Mouse (Mus musculus) spleen, embryonic (tissue): Measurements from ENCODE around the gene Cacna1f.

Experiments used
- CTCF ChIA-PET: fragments of 350-600 bp; sonication (Branson Sonifier 250); formaldehyde crosslinking; loops from one replicate; lab custom pipeline; 2022; lab: Charles Lee

Gene Cacna1f

DNA sequence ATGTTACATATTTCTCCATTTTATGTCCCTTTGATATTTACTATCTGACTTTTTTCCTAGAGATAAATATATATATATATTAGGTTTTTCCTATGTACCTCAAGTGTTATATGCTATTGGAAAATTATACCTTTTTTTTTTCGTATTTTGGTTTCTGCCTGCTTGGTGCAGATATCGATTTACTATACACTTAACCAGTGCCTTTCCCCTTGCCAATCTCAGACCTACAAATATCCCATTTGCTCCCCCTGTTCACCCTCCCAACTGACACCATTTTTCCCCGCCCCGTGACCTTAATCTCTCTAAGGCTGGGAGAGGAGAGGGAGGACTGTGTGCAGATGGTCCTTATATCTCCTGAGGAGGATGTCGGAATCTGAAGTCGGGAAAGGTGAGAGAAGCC is at the start of gene Cacna1f:
TSS of gene Cacna1f (plus strand) at position 301 of the 400 bp plus-strand sequence.
- CTCF ChIA-PET = interaction anchor here (0.6 kb wide), 1 partner anchor 423 kb away, joined by 4 read pairs; no protein-coding TSS in a partner anchor

DNA sequence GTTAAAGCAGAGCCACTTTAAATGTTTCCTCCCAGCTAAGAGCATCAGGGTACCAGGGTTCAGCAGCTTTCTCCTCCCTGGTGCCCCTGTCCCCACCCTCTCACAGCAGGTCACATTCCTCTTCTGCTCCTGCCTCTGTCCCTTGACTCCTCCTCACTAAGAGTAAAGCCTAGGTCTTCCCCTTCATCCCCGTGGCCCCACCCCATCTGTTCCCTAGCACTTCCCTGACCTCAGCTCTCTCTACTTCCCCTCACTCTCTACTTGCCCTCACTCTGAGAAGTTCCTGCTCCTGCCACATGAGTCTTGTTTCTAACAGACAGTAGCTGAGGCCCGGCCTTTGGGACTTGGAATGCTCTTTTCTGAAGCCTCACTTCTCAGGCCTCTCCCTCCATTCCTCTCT is 43.8 kb upstream of the Cacna1f start:
- CTCF ChIA-PET = no interaction called here

DNA sequence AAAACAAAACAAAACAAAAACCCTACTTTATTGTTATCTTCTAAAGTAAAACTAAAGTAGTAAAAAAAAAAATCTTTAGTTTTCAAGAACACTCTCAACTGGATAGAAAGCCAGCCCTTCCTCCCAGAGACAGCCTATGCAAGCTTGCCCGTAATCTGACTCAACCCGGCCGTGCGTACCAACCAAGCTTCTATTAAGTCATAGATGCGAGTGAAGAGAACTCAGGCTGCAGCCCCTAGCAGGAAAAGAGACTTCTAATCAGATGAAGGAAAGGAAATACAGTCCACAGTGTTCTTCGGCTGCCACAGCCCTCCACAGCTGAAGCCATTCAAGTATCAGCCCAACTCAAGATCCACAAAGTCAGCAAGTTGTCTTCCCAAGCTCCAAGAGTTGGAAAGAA is 40.5 kb upstream of the Cacna1f start:
- CTCF ChIA-PET = no interaction called here

DNA sequence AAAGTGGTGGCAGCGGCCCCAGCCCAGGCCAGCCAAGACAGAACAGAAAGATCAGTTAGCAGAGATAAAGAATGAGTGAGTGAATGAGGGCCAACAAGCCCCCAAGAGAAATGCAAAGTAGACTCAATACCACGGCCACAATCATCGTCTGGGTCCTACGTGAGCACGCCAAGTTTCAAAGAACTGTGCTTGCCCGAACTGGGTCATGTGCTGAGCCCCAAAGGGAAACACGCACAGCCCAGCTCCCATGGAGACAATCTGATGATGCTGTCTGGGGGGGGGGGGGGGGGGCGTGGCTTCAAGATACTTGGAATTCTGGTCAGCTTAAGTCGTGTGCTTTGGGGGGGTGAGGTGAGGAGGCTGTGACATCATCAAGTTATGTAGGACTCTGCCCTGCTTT is 39.4 kb upstream of the Cacna1f start:
- CTCF ChIA-PET = no interaction called here

DNA sequence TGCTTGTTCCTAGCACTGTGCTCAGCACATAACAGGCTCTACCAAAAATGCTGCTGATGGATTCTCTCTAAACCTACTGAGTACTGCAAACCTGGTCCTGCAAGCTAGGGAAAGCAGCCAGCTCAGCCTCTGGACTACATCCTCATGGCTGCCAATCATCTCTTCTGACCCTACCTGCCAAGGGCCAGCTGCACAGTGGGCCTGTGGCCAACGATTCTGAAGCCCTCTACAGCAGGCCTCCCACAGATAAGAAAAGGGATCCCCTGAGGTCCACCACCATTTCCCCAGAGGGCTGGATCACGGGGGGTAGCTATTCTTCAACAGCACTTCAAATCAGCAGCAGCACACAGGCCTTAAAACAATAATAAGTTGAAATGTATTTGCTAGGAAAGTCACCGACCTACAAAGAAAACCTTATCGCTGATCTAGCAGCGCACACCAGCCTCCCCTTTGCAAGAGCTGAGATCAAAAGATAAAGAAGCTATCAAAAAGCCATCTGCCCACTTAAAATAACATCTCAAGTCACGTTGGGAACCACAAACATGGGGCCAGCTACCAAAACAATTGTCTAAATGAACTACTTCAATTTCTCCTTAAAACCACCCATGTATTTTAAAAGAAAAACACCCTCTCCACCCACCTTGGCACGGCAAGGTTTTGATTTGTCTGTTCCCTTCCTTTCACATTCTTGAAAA is 36.3 kb upstream of the Cacna1f start:
- CTCF ChIA-PET = no interaction called here

DNA sequence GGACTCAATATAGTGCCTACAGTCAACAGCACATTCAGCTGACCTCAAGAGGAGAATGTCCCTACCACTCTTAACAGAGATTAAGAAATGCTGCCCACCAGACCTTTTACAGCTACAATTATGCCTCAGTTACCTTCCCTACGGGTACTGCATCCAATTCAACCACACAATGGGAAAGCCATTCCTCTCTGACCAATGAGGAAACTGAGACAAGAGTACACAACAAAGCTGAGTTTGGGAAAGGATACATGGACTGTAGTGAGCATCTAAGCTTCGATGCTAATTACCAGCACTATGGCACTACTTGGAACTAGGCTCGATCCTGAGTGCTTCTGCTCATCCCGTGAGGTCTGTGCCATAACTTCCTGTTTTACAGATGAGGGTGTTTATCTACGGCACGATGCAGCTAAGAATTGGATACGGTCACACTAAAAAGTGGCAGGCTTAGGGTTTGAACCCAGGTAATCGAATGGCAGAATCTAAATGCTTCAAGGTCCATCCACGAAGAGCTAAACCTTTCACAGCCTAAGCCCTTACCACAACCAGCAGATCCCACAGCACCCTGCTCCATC is 35.2 kb upstream of the Cacna1f start:
- CTCF ChIA-PET = no interaction called here

DNA sequence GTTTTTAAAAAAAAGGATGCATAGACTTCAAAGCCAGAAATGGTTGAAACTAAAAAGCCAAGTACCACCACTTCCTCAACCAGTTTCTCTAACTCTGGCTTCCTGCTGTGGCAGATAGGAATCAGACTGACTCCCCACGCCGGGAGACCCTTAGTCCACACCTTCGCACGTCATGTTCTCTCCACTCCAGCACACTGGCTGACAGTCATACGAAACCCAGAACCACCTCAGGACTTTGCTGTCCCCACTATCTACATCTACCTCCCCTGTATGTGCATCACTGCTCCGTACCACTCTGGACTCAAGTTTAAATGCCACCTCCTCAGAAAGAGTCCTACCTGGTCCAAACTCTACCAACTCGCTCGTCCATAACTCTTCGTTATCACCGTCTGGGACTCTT is 34.4 kb upstream of the Cacna1f start:
- CTCF ChIA-PET = no interaction called here

DNA sequence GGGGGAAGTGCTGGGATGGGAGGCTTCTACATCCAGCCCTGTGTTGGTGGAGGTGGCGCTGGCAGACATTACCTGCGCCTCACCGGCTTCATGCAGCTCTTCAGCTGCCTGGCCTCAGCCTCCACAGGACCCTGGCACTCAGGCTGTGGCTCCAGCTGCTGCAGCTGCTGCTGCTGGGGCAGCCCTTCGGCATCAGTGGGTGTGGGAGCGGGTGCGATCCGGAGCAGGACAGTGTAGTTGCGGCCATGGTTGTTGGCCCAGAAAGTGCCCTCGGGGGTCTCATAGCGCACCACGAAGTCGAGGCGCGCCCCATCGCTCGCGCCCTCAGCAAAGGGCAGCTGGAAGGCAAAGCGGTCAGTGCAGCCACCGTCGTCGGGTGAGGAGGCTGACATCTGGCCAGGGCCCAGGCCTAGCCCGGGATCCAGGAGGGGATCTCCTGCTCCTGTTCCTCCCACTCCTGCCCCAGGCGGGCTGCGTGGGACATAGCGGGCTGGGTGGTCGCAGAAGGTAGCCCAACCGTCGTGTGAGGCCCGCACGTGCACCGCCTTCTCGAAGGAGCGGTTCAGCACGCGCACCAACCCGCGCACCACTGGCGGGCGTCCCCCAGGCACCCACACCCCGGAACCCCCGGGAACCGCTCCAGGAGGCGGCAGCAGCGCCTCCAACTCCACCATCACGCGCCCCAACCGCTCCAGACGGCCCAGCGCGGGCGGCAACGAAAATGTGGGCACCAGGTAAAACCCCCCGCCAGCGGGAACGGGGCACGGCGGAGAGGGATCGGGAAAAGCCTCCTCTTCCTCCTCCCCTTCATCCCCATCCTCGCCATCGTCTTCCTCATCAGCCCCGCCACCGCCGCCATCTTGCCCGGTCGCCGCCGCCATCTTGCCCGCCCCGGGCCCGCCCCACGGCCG is 33.5 kb upstream of the Cacna1f start, which contains the start of gene Foxp3:
TSS of gene Foxp3 (plus strand) at position 469 of the 911 bp plus-strand sequence.
- CTCF ChIA-PET = no interaction called here

DNA sequence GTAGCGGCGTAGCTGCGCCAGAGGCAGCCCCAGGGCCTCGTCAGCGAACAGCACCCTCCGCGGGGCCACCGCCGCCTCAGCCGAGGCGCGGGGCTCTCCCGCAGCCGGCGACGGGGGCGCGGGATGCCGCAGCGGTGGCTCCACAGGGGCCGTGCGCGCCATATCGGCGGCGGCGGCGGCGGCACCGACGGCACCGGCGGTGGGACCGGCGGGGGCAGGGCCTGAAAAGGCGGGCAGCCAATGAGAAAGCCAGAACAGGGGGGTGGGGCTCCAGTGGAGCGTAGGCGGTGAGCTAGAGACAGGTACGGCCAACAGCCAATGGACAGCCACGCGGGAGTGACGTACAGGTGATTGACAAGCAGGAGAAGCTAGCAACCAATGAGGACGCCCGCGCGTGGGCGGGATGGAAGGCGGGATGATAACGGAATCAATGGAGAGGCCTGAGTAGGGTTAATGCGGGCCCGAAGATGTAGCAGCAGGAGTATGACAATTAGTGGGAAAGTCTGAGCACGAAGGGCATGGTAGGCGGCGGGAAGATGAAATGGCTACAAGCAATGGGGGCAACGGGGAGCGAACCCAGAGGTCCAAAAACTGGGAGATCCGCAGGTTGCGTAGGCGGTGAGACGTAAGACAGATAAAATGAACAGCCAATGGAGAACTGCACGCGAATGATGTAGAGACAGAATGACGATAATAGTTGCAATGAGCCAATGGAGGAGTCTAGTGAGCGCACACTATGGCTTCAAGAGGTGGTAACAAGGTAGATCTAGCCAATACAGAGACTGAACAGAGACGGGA is 32.6 kb upstream of the Cacna1f start, which contains the start of gene Ppp1r3f:
TSS of gene Ppp1r3f (minus strand) at position 197 of the 798 bp plus-strand sequence.
- CTCF ChIA-PET = no interaction called here

DNA sequence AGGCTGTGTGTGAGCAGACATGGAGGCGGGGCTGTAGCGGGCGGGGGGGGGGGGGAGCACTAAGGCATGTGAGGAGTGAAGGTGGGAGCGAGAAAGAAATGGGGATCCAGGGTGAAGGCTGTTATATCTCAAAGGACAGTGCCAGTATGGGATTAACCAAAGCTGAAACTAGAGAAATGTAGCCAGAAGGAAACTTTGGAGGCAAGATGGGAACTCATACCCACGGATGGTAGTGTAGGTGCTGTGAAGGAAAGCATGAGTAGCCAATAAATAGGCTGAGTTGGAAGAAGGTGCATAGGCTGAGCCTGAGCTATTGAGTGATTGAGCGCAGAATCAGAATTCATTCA is 32.0 kb upstream of the Cacna1f start:
- CTCF ChIA-PET = no interaction called here

DNA sequence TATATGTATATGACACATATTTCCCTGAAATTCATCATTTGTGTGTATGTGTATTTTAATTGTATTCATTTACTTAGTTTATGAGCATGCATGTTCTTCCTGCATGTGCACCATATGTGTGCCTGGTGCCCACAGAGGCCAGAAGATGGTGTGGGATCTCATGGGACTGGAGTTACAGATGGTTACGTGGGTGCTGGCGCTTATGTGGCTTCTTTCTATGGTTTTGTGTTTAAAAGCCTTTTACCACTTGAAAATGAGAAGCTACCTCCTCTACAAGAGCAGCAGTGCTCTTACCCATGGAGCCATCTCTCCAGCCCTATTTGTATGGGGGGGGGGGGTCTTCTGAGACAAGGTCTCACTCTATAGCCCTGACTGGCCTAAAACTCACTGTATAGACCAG is 25.7 kb upstream of the Cacna1f start:
- CTCF ChIA-PET = no interaction called here

DNA sequence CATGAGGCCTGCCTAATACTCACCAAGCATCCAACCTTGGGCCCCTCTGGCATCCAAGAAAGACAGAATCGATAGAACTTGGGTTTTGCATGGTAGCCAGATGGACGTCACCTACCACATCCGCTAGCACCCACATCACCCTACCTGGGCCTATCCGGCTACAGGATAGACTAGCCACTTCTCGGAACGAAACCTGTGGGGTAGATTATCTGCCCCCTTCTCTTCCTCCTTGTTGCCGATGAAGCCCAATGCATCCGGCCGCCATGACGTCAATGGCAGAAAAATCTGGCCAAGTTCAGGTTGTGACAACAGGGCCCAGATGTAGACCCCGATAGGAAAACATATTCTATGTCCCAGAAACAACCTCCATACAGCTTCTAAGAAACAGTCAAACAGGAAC is 23.0 kb upstream of the Cacna1f start:
- CTCF ChIA-PET = no interaction called here

DNA sequence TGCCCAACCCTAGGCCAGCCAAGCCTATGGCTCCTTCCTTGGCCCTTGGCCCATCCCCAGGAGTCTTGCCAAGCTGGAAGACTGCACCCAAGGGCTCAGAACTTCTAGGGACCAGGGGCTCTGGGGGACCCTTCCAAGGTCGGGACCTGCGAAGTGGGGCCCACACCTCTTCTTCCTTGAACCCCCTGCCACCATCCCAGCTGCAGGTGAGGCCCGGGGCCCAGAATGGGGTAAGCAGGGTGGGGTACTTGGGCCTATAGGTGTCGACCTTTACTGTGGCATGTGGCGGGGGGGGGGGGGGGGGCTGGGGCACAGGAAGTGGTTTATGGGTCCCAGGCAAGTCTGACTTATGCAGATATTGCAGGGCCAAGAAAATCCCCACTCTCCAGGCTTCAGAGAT is 20.5 kb upstream of the Cacna1f start:
- CTCF ChIA-PET = no interaction called here

DNA sequence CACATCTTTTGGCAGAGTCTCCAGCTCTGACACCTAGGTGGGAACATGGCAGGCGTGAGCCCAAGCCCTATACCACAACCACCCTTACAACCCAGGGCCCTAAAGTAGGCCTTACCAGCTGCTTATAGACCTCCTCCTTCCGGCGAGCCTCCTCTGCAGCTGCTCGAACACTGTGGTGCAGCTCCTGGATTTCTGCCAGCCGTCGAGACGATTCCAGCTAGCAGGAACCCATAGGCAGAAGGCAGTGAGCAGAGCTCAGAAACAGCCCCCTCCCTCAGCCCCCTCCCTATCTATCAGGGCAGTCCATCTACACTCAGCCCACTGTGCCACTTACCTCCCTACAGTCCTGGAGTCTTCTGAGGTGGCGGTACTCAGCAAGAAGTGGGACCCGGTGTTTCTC is 11.5 kb upstream of the Cacna1f start:
- CTCF ChIA-PET = no interaction called here

DNA sequence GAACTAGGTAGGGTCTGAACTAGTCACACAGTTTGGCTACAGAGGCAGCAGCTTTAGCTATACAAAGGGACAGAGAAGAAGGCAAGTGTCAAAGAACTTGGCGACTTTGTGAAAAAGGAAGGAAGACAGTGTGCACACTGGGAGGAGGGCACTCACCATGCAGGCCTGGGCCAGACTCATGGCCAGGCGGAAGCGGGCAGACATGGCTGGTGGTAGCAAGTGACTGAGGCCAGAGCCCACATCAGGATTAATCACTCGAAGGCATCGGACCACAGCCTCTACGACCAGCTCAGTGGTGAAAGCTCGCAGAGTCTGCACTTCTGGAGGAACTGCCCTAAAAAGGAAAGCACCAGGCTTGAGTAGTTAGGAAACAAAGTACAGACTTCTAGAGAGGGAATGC is 2.9 kb upstream of the Cacna1f start:
- CTCF ChIA-PET = no interaction called here

DNA sequence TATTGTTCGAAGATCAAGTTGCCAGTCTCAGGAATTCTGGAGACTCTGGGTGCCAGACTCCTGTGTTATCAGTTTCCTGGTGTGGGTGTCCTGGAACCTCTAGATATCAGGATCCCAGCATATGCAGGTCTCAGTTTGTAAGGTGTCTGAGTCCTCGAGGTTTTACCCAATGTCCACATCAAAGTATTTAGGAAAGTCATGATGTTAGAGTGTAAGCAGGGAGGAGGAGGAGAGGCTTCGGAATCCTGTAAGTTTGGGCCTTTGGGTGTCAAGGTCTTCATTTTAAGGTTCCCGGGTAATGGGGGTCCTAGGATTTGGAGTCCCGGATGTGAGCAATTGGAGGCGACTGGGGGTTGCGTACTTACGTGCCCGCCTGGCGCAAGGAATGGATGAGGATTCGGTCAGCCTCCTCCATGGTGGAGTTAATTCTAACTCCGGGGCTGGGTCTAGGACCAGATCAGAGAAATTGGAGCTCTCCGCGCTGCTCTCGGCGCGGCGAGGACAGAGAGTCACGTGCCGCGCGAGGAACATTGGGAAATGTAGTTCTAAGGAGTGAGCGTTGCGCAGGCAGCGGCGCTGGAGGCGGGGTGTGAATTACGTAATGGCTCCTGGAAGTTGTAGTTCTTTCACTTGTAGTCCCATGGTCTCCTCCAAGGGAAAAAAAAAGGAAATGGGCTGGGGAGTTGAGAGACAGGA is 1.9 kb upstream of the Cacna1f start, which contains the start of gene Ccdc22:
TSS of gene Ccdc22 (minus strand) at position 639 of the 696 bp plus-strand sequence.
- CTCF ChIA-PET = no interaction called here

DNA sequence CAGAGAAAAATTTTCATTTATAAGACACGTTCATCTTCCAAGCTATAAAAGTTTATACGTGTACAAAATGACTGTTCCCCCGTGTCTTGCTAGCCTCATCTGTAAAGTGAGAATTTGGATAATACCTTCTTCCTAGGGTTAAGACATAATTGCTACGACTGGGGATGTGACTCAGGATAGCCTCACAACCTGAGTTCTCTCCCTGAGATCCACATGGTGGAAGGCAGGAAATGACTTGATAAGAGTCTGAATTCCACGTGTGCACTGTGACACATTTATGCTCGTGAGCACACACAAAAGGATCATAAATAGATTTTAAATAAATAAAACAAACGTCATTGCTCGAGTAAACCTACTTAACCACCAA is 1.3 kb upstream of the Cacna1f start:
- CTCF ChIA-PET = no interaction called here

DNA sequence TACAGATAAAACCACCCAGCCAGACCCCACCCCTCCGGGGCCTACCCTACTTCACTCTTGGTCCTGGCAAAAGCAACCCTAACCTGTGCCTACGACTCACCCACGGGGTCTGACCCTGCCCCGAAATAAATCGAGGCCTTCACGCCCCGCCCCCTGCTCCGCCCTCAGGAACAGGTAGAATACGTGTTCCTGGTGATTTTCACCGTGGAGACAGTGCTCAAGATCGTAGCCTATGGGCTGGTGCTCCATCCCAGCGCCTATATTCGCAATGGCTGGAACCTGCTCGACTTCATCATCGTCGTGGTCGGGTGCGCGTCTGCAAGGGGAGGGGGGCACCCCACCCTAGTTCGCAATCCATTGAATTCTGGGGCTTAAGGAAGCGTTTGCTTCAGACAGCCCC is 3.2 kb downstream of the Cacna1f start:
- CTCF ChIA-PET = no interaction called here

DNA sequence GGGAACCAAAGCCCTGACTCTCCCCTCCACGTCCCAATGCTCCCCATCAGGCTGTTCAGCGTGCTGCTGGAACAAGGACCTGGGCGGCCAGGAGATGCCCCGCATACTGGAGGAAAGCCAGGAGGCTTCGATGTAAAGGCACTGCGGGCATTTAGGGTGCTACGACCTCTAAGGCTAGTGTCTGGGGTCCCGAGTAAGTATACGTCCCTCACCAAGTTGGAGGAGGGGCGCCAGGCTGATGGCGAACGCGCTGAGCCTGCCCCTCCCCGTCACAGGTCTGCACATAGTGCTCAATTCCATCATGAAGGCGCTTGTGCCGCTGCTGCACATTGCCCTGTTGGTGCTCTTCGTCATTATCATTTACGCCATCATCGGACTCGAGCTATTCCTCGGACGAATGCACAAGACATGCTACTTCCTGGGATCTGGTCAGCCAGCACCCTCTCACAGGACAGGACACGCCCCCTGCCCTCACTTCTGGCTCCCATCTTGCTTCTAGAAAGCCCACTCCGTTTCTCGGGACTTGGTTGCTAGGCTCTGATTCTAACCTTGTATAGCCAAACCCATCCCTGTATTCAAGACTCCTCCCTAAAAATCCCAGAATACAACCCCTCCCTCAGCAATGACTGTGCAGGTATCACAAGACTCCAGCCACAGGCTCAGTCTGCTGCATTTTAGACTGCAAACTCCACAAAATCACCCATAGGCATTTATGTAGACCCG is 3.8 kb downstream of the Cacna1f start:
- CTCF ChIA-PET = no interaction called here

DNA sequence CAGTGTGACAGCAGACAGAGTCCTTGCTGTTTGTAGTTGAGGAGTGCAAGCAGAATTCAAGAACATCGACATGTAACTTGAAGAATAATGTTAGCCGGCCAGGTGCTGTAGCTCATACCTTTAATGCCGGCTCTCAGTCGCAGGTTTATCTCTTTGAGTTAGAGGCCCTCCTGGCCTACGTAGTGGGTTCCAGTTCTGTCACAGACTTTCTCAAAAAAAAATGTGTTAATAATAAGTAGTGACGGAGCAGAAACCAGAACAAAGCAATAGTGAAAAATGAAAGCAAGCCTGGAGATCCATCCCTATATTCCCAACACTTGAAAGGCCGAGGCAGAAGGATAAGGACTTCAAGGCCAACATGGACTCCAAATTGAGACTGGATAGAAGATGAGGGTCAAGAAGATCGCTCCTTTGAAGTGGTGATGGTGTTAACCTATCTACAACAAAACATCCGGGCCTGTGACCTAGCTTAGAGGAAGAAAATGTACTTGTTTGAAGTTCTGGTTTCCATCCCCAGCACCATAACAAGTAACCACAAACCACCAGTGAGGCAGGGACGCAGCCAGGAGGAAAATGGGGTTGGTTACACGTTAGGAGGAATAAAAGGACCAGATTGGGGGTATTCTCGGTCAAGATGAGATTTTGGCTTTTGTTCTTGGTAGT is 11.1 kb downstream of the Cacna1f start:
- CTCF ChIA-PET = no interaction called here
